Mouse (Mus musculus) frontal cortex, postnatal 14 days (tissue): ENCODE results near the gene Sgo2b.
"Not testable (repeated sequence)": the region's sequence is repeated elsewhere in the genome, so short reads cannot be mapped to it uniquely, and the experiment has no call there.

Source experiments
- DNase-seq, 2 experiments: peaks; one replicate each; pipeline ENCODE4 v3.0.0; 2022; ENCODE audit warnings: low spot score in 2 of 2

Gene Sgo2b

DNA sequence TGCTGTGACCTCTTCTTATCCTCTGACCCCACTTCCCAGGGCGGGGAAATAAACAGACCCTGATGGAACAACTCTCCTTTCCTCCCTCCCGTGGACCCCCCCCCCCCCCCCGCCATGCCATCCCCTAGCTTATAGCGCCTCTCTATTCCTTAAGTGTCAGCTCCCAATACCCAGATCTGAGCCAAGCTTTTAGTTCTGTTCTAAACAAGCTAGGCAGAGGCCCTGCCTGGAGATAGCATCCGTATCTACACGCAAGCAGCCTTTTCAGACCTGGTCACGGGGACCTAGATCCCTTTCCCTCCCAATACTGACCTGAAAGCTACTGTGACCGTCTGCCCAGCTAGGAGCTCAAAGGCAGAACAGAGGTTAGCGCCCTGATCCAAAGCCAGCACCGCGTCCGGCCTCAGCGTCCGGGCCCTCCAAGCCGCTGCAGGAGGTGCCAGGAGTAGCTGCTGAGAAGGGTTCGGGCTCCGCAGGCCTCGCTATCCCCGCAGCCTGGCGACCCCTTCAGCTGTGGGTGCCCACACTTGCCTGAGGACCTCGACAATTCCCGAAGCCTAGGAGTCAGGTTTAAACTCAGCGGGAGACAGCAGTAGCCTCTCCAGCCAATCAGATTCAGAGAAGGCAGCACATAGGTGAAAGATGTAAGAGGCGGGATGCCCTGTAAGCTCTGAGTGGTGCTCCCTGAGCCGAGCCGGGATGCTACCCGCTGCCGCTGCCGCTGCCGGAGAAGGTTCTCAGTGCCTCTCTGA lies at the start of gene Sgo2b:
Gene Sgo2b, minus strand, starts transcription at position 623 of the 752 bp plus-strand sequence.
- DNase-seq, result no peak

GRCm38 (mm10) chr8:63970612-63971391 lies 18.8 kb upstream of the Sgo2b start:
- DNase-seq, result not testable (repeated sequence)

DNA sequence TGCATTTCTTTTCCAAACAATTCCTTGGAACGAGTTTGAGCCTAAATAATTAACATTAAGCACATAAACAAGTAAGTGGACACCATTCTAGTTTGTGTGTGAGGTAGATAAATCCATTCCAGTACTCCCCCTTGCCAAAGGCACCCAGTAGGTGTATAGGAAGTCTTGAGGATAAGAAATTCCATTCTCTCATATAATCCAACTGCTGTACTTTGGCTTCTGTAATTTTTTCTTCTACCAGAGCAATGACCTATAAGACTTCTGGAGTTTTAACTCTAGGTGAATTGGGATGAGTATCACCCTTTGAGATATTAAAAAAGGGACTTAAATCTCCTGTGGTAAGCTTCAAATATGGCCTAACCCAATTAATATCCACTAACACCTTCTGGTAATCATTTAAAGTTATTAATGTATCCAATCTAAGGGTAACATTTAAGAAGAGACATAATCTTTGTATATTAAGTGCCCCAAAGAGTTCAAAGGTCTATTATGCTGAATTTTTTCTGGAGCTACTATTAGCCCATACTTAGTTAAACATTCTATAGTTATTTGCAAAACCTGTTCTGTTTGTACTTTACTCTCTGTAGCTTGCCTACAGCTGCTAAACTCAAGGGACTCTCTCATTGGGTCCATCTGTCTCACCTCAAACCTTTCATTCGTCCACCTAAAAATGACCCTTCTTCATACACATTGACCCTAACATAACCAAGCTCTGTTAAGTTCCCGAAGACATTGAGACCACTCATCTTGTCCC lies 9.2 kb upstream of the Sgo2b start:
- DNase-seq, result no peak

GRCm38 (mm10) chr8:63953802-63954201 lies 1.8 kb upstream of the Sgo2b start:
- not testable (repeated sequence) for DNase-seq

GRCm38 (mm10) chr8:63933171-63933570 lies 18.9 kb downstream of the Sgo2b start:
- no peak for DNase-seq

GRCm38 (mm10) chr8:63929301-63930097 lies 22.5 kb downstream of the Sgo2b start:
- DNase-seq, result no peak

GRCm38 (mm10) chr8:63921257-63921960 lies 30.6 kb downstream of the Sgo2b start:
- no peak for DNase-seq

GRCm38 (mm10) chr8:63895096-63895495 lies 57.0 kb downstream of the Sgo2b start:
- DNase-seq, result no peak

- DNase-seq, result no peak
Measured at GRCm38 (mm10) chr8:63878353-63878752, 73.7 kb downstream of the Sgo2b start.

DNA sequence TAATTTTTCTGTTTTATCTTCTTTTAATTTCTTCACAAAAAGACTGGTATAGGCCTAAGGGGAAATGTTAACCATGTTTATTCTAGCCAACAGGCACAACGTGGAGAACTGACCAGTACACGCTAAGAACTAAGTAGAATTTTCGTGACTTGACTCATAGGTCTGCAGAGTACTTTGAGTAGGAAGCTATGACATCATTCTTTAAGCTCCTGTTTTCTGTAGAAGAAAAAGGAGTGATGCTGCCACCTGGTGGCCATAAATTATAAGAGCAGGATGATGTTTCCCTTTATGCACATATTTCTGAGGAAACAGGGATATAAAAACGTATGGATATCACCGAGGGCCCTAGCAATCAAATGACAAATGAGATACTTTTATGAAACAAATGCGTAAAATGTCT lies 74.7 kb downstream of the Sgo2b start:
- peak; percentile 27 to 82 for DNase-seq

DNA sequence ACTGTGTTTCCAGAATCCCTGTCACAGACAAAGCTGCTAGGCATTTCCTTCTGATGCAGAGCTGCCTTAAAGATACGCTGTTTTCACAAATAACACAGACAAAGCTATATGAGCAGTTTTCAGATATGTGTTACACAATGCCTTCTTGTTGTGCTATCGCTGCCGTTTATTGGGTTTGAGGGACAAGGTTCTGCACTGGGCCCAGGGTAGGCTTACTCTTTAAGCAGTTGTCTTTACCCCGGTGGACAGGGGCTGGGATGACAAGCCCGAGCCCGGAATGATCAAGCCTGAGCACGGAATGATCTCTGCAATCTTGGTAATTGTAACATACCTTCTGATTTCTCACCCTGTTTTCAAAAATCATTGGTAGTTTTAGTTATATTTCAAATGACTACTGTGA lies 75.1 kb downstream of the Sgo2b start:
- no peak for DNase-seq
